Comparison of ENCODE assay signal across 6 mouse cellular contexts in the genomic region with DNA sequence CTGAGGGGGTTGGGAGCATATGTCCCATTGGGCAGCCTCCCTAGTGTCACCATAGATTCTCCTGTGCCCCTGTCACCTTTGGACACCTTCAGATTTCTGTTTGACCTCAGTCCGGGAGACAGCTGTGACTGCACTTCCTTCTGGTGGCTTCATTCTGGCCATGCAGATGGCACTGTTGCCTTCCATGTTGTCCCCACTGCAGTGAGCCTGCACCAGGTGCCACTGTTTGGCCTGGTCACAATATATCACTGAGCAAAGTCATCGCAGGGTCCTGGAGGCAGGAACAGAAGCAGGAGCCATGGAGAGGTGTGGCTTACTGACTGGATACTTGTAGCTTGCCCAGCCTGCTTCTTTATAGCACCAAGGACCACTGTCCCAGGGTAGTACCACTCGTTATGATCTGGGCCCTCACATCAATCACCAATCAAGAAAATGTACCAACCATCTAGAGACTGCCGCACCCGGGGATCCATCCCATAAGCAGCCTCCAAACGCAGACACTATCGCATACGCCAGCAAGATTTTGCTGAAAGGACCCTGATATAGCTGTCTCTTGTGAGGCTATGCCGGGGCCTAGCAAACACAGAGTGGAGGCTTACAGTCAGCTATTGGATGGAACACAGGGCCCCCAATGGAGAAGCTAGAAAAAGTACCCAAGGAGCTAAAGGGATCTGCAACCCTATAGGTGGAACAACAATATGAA.
"Had no signal": no experiment of that assay in that cellular context is flagged by ENCODE, and none has a peak within 500 bp of the region (broad histone marks: within the 10 kb centered on the region; RNA-seq: fewer than 3 reads in every experiment).

No protein-coding gene starts in this region.

- H3K4me1 ChIP-seq: midbrain, embryonic 12.5 days had no signal

- H3K4me2 ChIP-seq: lung, embryonic 14.5 days; midbrain, embryonic 12.5 days; neural tube, embryonic 13.5 days; neural tube, embryonic 15.5 days had no signal

- H3K9ac ChIP-seq: lung, embryonic 14.5 days; midbrain, embryonic 12.5 days; neural tube, embryonic 13.5 days had no signal

- H3K27me3 ChIP-seq: midbrain, embryonic 12.5 days; neural tube, embryonic 13.5 days; neural tube, embryonic 15.5 days had no signal

- H3K4me3 ChIP-seq: midbrain, embryonic 10.5 days; midbrain, embryonic 12.5 days; myocyte; neural tube, embryonic 13.5 days; neural tube, embryonic 15.5 days had no signal

- H3K36me3 ChIP-seq: midbrain, embryonic 10.5 days; midbrain, embryonic 12.5 days; neural tube, embryonic 13.5 days; neural tube, embryonic 15.5 days had no signal

- H3K27ac ChIP-seq: midbrain, embryonic 12.5 days; neural tube, embryonic 13.5 days; neural tube, embryonic 15.5 days had no signal

- H3K9me3 ChIP-seq: midbrain, embryonic 10.5 days; midbrain, embryonic 12.5 days; neural tube, embryonic 13.5 days; neural tube, embryonic 15.5 days had no signal
